Mouse (Mus musculus) embryo, embryonic 10 days (tissue): ENCODE measurements at regions not wholly inside any gene's neighbourhood (a gene's known extent, or its start where the extent isn't known, plus 50 kb on each side); places are given as distances from the start of the nearest gene placed in this dataset.

Source experiments
- DNase-seq: peaks from one replicate; pipeline ENCODE4 v3.0.0-alpha.2; 2015; ENCODE audit warnings: low spot score

DNA sequence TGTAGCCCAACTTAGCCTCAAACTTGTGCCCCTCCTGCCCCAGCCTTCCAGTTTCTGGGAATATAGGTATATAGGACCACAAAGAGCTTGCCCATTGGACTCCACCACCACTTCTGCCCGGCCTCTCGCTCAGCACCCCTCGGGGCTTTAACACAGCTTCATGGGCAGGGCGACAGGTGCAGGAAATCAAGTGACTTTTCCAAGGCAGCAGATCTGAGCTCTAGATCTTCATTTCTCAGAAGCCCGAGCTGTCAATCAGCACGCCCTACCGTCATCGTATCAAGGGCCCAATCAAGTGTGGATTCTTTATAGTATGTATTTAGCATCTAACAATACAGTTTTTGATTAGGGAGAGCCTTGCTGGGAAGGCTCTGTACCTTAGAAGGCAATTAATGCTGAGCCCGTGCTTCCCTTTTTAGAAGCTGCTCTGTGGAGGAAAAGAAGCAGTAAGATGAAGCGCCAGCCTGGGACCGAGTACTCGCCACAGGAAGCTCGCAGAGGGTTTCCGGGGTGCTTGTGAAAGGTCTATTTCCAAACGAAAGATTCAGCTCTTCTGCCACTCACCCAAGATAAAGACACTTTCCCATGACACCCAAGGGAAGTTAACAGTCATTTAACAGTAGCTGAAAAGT lies 56.9 kb upstream of the E2f3 start:
- DNase-seq, result no peak

DNA sequence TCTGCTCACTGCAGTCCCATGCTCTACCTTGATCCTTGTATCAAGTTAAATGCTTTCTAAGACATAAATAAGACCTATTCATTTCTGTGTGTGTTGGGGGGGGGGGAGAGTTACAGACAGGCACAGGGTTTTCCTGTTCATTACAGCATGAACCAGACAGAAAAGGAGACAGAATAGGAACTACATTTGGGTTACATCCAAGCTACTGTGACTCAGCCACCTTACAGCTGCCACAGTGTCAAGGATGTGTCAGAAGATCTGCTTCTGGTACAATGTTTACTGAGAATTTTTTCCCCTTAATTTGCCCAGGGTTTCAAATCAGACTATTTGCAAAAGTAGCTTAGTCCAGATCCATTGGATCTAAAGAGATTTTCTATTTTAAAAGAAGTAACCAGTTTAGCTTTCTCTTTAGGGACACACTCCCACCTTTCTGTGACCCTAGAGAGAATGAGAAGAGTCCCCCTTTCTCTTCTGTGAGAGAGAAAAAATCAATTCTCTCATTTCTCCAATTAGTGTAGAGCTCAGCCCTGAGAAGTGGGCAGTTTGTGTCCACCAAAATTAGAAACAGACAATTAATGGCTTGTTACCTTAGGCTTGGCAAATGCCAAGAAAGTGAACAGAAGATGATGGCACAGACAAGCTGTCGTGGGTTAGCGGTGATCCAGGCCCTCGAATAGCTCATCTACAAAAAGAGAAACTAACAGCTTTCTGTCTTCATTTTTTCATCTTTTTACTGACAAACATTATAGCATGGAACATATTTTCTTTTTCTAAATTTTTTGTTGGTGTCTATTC lies 55.8 kb upstream of the E2f3 start:
- DNase-seq, result no peak

DNA sequence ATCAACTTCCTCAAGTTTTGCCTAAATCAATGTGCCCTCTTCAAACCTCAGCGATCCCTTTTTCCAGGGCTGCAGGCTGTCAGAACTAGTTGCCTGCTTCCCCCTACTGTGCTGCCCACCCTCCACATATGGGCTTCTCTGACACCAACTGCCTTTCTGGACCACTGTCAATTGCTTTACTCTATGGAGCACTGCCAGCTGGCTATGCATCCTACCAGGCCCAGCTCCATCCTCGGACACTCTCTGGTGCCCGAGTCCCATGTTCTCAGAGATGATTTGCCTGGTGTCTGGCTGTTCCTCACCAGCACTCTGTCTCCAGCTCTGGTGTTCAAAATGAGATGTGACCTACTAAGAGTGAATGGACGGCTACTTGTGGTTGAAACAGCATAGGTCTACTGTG lies 54.4 kb upstream of the E2f3 start:
- no peak for DNase-seq

DNA sequence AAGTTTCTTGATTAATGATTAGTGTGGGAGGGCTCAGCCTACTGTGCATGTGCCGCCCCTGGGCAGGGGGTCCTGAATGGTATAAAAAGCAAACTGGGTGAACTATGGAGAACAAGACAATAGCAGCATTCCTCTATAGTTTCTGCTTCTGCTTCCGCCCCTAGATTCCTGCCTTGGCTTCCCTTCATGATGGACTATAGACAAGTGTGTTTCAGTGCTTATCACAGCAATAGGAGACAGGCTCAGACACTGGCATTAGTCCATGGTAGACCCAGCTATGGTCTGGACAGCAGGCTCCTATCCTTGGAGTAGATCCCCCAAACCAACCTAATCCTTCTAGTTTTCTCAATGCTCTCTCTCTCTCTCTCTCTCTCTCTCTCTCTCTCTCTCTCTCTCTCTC lies 53.9 kb upstream of the E2f3 start:
- no peak for DNase-seq

DNA sequence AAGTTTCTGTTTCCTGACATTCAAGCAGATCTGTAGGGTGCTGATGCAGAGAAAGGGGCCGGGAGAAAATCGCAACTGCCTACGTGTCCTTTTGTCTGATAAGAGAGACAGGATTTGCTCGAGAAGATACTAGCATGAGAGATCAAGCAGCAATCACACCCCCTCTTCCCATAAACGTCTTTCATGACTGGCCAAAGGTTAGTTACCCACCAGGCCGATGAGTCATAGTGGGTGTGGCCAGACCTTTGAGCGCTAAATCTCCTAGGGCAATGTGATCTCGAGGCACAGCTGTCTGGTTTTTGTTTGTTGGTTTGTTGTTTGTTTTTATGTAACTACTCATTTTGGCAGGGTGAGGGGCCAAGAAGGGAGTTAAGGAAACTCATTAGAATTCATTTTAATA lies 50.7 kb upstream of the E2f3 start:
- no peak for DNase-seq

DNA sequence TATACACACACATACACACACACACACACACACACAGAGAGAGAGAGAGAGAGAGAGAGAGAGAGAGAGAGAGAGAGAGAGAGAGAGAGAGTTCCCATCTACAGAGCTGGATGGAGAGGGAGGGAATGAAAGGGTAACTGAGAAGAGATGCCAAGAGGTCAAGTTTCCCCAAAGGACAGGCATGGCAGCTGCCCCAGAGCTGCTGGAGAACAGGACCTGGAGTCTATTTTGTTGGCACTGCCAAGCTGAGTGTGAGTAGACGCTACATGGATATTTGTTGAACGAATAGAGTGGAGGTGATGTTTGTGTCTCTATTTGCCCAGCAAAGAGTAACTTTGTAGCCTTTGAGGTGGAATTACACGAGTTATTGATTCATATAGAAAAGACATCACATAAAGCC lies 50.2 kb upstream of the E2f3 start:
- DNase-seq, result no peak
